Mouse (Mus musculus): Measurements from ENCODE around the gene Smarcc2. TPM values are rescaled to one million over a fixed set of nuclear protein-coding genes. Genes with fewer than 3 reads are reported as not detected.

The Smarcc2 gene
- polyA plus RNA-seq, 1 experiment from 2014 or later = 96.7 TPM

- 79% methylated on average over 8 of the region's 8 CpGs for WGBS
- no peaks in the 10 kb centered on the region for H3K9me3 ChIP-seq (ENCODE audit: control insufficient read depth, low read length)
- peaks cover 25% of the 10 kb centered on the region for H3K4me1 ChIP-seq (ENCODE audit: control insufficient read depth, insufficient read depth, low read length)
- no peak overlapping the region for H3K9ac ChIP-seq (ENCODE audit: low read depth, low read length)
- no peaks in the 10 kb centered on the region for H3K27me3 ChIP-seq (ENCODE audit: control insufficient read depth, insufficient read depth, low read length)
- H3K36me3 ChIP-seq (ENCODE audit: control insufficient read depth, insufficient read depth, low read length) = peaks cover 69% of the 10 kb centered on the region
- ATAC-seq (ENCODE audit: low FRiP score, low TSS enrichment) = no peak
- no peak overlapping the region for H3K4me2 ChIP-seq (replicated peaks; ENCODE audit: low read depth, low read length)
- no peak overlapping the region for H3K4me3 ChIP-seq (ENCODE audit: low read length)
- 0 out of 2 replicates have a peak overlapping the region, but pooled peaks have one; percentile 48 for H3K27ac ChIP-seq (ENCODE audit: low read depth, low read length)
Measured at GRCm38 (mm10) chr10:128436376-128436775, 22.7 kb upstream of the Smarcc2 start.

- H3K9ac ChIP-seq (ENCODE audit: low read depth, low read length) = 0 out of 2 replicates have a peak overlapping the region, but pooled peaks have one; percentile 12
- WGBS = 34% methylated on average over 10 of the region's 10 CpGs
- peak; percentile 33; the same call in 1 of the 2 replicates for ATAC-seq (ENCODE audit: low FRiP score, low TSS enrichment)
- H3K4me3 ChIP-seq (ENCODE audit: low read length) = no peak overlapping the region
- H3K4me2 ChIP-seq (replicated peaks; ENCODE audit: low read depth, low read length) = no peak overlapping the region
- peaks cover 68% of the 10 kb centered on the region for H3K36me3 ChIP-seq (ENCODE audit: control insufficient read depth, insufficient read depth, low read length)
- H3K9me3 ChIP-seq (ENCODE audit: control insufficient read depth, low read length) = no peaks in the 10 kb centered on the region
- H3K27me3 ChIP-seq (ENCODE audit: control insufficient read depth, insufficient read depth, low read length) = no peaks in the 10 kb centered on the region
- peak overlapping the region; percentile 74 for H3K27ac ChIP-seq (ENCODE audit: low read depth, low read length)
- H3K4me1 ChIP-seq (ENCODE audit: control insufficient read depth, insufficient read depth, low read length) = peaks cover 23% of the 10 kb centered on the region
Measured at GRCm38 (mm10) chr10:128438675-128439279, 20.3 kb upstream of the Smarcc2 start.

- WGBS = 35% methylated on average over 10 of the region's 10 CpGs
- H3K36me3 ChIP-seq (ENCODE audit: control insufficient read depth, insufficient read depth, low read length) = peaks cover 64% of the 10 kb centered on the region
- H3K9ac ChIP-seq (ENCODE audit: low read depth, low read length) = no peak overlapping the region
- ATAC-seq (ENCODE audit: low FRiP score, low TSS enrichment) = no peak
- no peak overlapping the region for H3K4me3 ChIP-seq (ENCODE audit: low read length)
- H3K27me3 ChIP-seq (ENCODE audit: control insufficient read depth, insufficient read depth, low read length) = no peaks in the 10 kb centered on the region
- peaks cover 16% of the 10 kb centered on the region for H3K4me1 ChIP-seq (ENCODE audit: control insufficient read depth, insufficient read depth, low read length)
- no peak overlapping the region for H3K4me2 ChIP-seq (replicated peaks; ENCODE audit: low read depth, low read length)
- no peaks in the 10 kb centered on the region for H3K9me3 ChIP-seq (ENCODE audit: control insufficient read depth, low read length)
- peak overlapping the region; percentile 74; the same call in 1 of the 2 replicates for H3K27ac ChIP-seq (ENCODE audit: low read depth, low read length)
Measured at GRCm38 (mm10) chr10:128440407-128440806, 18.6 kb upstream of the Smarcc2 start.

- ATAC-seq (ENCODE audit: low FRiP score, low TSS enrichment) = no peak
- H3K4me2 ChIP-seq (replicated peaks; ENCODE audit: low read depth, low read length) = no peak overlapping the region
- H3K27me3 ChIP-seq (ENCODE audit: control insufficient read depth, insufficient read depth, low read length) = no peaks in the 10 kb centered on the region
- no peak overlapping the region for H3K9ac ChIP-seq (ENCODE audit: low read depth, low read length)
- peaks cover 16% of the 10 kb centered on the region for H3K4me1 ChIP-seq (ENCODE audit: control insufficient read depth, insufficient read depth, low read length)
- H3K36me3 ChIP-seq (ENCODE audit: control insufficient read depth, insufficient read depth, low read length) = peaks cover 54% of the 10 kb centered on the region
- H3K4me3 ChIP-seq (ENCODE audit: low read length) = no peak overlapping the region
- 87% methylated on average over 10 of the region's 10 CpGs for WGBS
- H3K27ac ChIP-seq (ENCODE audit: low read depth, low read length) = no peak overlapping the region
- no peaks in the 10 kb centered on the region for H3K9me3 ChIP-seq (ENCODE audit: control insufficient read depth, low read length)
Measured at GRCm38 (mm10) chr10:128441324-128442119, 17.5 kb upstream of the Smarcc2 start.

GRCm38 (mm10) chr10:128442718-128443117, 16.3 kb upstream of the Smarcc2 start:
- Histone ChIP-seq H3K4me1 (ENCODE audit: control insufficient read depth, insufficient read depth, low read length) (peaks cover 16% of the 10 kb centered on the region), H3K9ac (ENCODE audit: low read depth, low read length) (no peak overlapping the region), H3K4me3 (ENCODE audit: low read length) (no peak overlapping the region), H3K36me3 (ENCODE audit: control insufficient read depth, insufficient read depth, low read length) (peaks cover 42% of the 10 kb centered on the region), H3K27ac (ENCODE audit: low read depth, low read length) (no peak overlapping the region), H3K9me3 (ENCODE audit: control insufficient read depth, low read length) (no peaks in the 10 kb centered on the region), H3K27me3 (ENCODE audit: control insufficient read depth, insufficient read depth, low read length) (no peaks in the 10 kb centered on the region), H3K4me2 (replicated peaks; ENCODE audit: low read depth, low read length) (no peak overlapping the region)
- no peak for ATAC-seq (ENCODE audit: low FRiP score, low TSS enrichment)
- WGBS = 87% methylated on average over 1 of the region's 1 CpGs

GRCm38 (mm10) chr10:128444354-128444753, 14.7 kb upstream of the Smarcc2 start:
- Histone ChIP-seq H3K4me3 (ENCODE audit: low read length) (no peak overlapping the region), H3K36me3 (ENCODE audit: control insufficient read depth, insufficient read depth, low read length) (peaks cover 27% of the 10 kb centered on the region), H3K27me3 (ENCODE audit: control insufficient read depth, insufficient read depth, low read length) (no peaks in the 10 kb centered on the region), H3K4me1 (ENCODE audit: control insufficient read depth, insufficient read depth, low read length) (peaks cover 6% of the 10 kb centered on the region; the same call in 1 of the 2 replicates), H3K27ac (ENCODE audit: low read depth, low read length) (peak overlapping the region; percentile 17; the same call in 1 of the 2 replicates), H3K9ac (ENCODE audit: low read depth, low read length) (no peak overlapping the region), H3K4me2 (replicated peaks; ENCODE audit: low read depth, low read length) (no peak overlapping the region), H3K9me3 (ENCODE audit: control insufficient read depth, low read length) (no peaks in the 10 kb centered on the region)
- WGBS = 36% methylated on average over 6 of the region's 6 CpGs
- ATAC-seq (ENCODE audit: low FRiP score, low TSS enrichment) = 0 out of 2 replicates have a peak, but pooled peaks have one; percentile 30

- Histone ChIP-seq H3K9ac (ENCODE audit: low read depth, low read length) (no peak overlapping the region), H3K4me3 (ENCODE audit: low read length) (no peak overlapping the region), H3K27me3 (ENCODE audit: control insufficient read depth, insufficient read depth, low read length) (no peaks in the 10 kb centered on the region), H3K4me1 (ENCODE audit: control insufficient read depth, insufficient read depth, low read length) (no peaks in the 10 kb centered on the region), H3K9me3 (ENCODE audit: control insufficient read depth, low read length) (no peaks in the 10 kb centered on the region), H3K4me2 (replicated peaks; ENCODE audit: low read depth, low read length) (no peak overlapping the region), H3K36me3 (ENCODE audit: control insufficient read depth, insufficient read depth, low read length) (peaks cover 16% of the 10 kb centered on the region), H3K27ac (ENCODE audit: low read depth, low read length) (0 out of 2 replicates have a peak overlapping the region, but pooled peaks have one; percentile 42)
- ATAC-seq (ENCODE audit: low FRiP score, low TSS enrichment) = no peak
- WGBS = 88% methylated on average over 4 of the region's 4 CpGs
Measured at GRCm38 (mm10) chr10:128445407-128445806, 13.6 kb upstream of the Smarcc2 start.

GRCm38 (mm10) chr10:128451014-128451413, 8.0 kb upstream of the Smarcc2 start:
- H3K4me2 ChIP-seq (replicated peaks; ENCODE audit: low read depth, low read length) = no peak overlapping the region
- no peak overlapping the region for H3K9ac ChIP-seq (ENCODE audit: low read depth, low read length)
- H3K9me3 ChIP-seq (ENCODE audit: control insufficient read depth, low read length) = no peaks in the 10 kb centered on the region
- 86% methylated on average over 6 of the region's 6 CpGs for WGBS
- no peak overlapping the region for H3K4me3 ChIP-seq (ENCODE audit: low read length)
- H3K27ac ChIP-seq (ENCODE audit: low read depth, low read length) = no peak overlapping the region
- no peaks in the 10 kb centered on the region for H3K27me3 ChIP-seq (ENCODE audit: control insufficient read depth, insufficient read depth, low read length)
- no peaks in the 10 kb centered on the region for H3K4me1 ChIP-seq (ENCODE audit: control insufficient read depth, insufficient read depth, low read length)
- no peak for ATAC-seq (ENCODE audit: low FRiP score, low TSS enrichment)
- H3K36me3 ChIP-seq (ENCODE audit: control insufficient read depth, insufficient read depth, low read length) = no peaks in the 10 kb centered on the region

GRCm38 (mm10) chr10:128454471-128454870, 4.6 kb upstream of the Smarcc2 start:
- Histone ChIP-seq H3K4me1 (ENCODE audit: control insufficient read depth, insufficient read depth, low read length) (no peaks in the 10 kb centered on the region), H3K9me3 (ENCODE audit: control insufficient read depth, low read length) (no peaks in the 10 kb centered on the region)

More at GRCm38 (mm10) chr10:128454471-128454870, 4.6 kb upstream of the Smarcc2 start:
- Histone ChIP-seq H3K36me3 (ENCODE audit: control insufficient read depth, insufficient read depth, low read length) (no peaks in the 10 kb centered on the region), H3K4me3 (ENCODE audit: low read length) (no peak overlapping the region), H3K27ac (ENCODE audit: low read depth, low read length) (no peak overlapping the region), H3K9ac (ENCODE audit: low read depth, low read length) (no peak overlapping the region), H3K27me3 (ENCODE audit: control insufficient read depth, insufficient read depth, low read length) (no peaks in the 10 kb centered on the region), H3K4me2 (replicated peaks; ENCODE audit: low read depth, low read length) (no peak overlapping the region)
- 60% methylated on average over 3 of the region's 3 CpGs for WGBS
- ATAC-seq (ENCODE audit: low FRiP score, low TSS enrichment) = no peak
